Mouse (Mus musculus) heart, postnatal 0 days (tissue): ENCODE measurements around the gene Ssc4d.

Experiments used
- CTCF ChIP-seq: IDR thresholded peaks from 2 replicates; pipeline ENCODE4 v1.5.1; 2016; ENCODE audit warnings: antibody characterized with exemption, control low read depth, low read depth
- EP300 ChIP-seq: IDR thresholded peaks from 2 replicates; pipeline ENCODE4 v1.6.1; 2016; ENCODE audit warnings: antibody characterized with exemption, low read depth

DNA sequence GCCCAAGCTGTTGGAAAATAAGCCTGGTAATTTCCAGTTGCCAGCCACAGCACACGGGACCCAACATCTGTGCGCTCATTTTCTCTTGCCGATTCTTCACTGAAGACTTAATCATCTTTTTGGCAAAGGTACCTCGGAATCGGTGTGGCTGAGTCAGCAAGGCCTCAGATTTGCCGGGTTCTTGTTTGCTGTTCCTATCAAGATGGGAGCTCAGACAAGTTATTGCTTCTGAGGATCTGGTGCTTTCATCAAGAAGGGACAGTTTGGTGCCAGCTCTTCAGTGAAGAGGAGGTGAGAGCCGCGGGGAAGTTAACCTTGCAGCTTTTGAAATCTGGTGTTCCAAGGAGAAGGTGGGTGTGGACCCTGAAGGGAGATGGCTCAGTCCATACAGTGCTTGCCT, 21.8 kb upstream of the Ssc4d start:
- TF ChIP-seq CTCF = no peak
- TF ChIP-seq EP300 = no peak
